Mouse (Mus musculus): Measurements from ENCODE around the gene Bmp2k. TPM values are rescaled to one million over a fixed set of nuclear protein-coding genes. Genes with fewer than 3 reads are reported as not detected.

Gene Bmp2k
- polyA plus RNA-seq, 1 experiment from 2014 or later, result 9.4 TPM

DNA sequence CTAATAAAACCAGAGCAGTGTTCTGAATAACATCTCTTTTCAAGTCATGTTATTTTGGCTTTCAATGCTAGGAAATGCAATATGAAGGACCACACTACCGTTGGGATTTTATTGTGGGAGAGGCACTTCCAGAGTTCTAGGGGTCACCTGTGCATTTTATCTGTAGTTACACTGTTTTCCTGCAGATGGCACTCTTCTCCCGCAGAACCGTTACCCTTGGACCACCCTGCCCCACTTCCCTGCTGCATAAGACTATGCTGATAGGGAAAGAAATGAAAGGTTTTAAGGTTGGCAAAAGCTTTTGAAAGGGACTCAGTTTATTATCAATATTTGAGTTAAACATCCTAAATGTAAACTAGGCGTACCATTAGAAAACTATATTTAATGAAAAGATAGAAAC, 128.5 kb downstream of the Bmp2k start:
- Histone ChIP-seq H3K4me3 (no peak overlapping the region), H3K27ac (no peak overlapping the region), H3K9me3 (no peaks in the 10 kb centered on the region), H3K27me3 (peaks cover 12% of the 10 kb centered on the region), H3K4me1 (no peaks in the 10 kb centered on the region), H3K36me3 (no peaks in the 10 kb centered on the region), H3K9ac (no peak overlapping the region), H3K4me2 (no peak overlapping the region)
- 17% methylated on average over 4 of the region's 4 CpGs for WGBS
- no peak for ATAC-seq (ENCODE audit: insufficient number of reproducible peaks, insufficient read depth, low FRiP score, low TSS enrichment, low read depth)

GRCm38 (mm10) chr5:97127284-97127683, 129.8 kb downstream of the Bmp2k start:
- no peaks in the 10 kb centered on the region for H3K36me3 ChIP-seq
- H3K4me3 ChIP-seq, result no peak overlapping the region
- H3K9ac ChIP-seq, result no peak overlapping the region
- no peaks in the 10 kb centered on the region for H3K4me1 ChIP-seq
- H3K27ac ChIP-seq, result no peak overlapping the region
- 77% methylated on average over 6 of the region's 6 CpGs for WGBS
- H3K9me3 ChIP-seq, result no peaks in the 10 kb centered on the region
- H3K4me2 ChIP-seq, result no peak overlapping the region
- no peak for ATAC-seq (ENCODE audit: insufficient number of reproducible peaks, insufficient read depth, low FRiP score, low TSS enrichment, low read depth)
- peaks cover 12% of the 10 kb centered on the region for H3K27me3 ChIP-seq

DNA sequence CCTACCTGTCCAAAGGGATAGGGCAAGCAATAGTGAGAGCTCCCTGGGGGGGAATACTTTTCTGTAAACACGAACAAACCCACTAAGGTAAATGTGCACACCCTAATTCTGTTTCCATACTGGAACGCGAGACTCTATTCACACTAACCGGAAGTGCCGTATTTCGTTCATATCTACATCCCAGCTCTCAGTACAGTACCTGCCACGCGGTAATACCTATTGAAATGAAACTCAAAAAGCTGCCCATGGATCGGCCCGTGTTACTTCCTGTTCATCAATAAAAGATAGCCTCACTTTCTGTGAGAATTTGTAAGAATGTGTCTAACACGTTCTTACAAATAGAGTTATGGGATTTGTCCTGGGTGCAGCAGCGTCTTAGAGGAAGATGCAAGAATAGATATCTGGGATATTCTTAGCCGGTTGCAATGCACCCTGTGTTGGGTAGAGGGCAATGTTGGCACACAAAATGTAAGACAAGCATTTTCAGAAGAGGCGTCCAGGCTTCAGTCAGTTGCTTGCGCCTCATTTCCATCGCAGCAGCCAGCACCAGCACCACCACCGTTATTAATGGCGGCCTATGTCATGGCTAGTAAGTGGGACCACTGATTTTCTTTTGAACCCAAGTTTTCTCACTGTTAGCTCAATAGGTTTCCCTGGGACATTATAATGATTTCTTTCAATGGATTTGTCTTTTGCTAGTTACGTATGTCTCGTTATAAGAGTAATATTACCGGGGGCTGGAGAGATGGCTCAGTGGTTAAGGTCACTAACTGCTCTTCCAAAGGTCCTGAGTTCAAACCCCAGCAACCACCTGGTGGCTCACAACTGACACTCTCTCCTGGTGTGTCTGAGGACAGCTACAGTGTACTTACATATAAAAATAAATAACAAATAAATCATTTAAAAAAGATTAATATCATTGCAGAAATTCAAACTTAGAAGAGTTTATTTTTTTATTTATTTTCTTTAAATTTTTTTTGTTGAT, 131.0 kb downstream of the Bmp2k start:
- H3K27me3 ChIP-seq, result peaks cover 12% of the 10 kb centered on the region
- H3K36me3 ChIP-seq, result no peaks in the 10 kb centered on the region
- H3K4me2 ChIP-seq, result no peak overlapping the region
- no peaks in the 10 kb centered on the region for H3K9me3 ChIP-seq
- H3K4me1 ChIP-seq, result no peaks in the 10 kb centered on the region
- no peak overlapping the region for H3K9ac ChIP-seq
- 50% methylated on average over 21 of the region's 21 CpGs for WGBS
- no peak overlapping the region for H3K4me3 ChIP-seq
- no peak overlapping the region for H3K27ac ChIP-seq
- ATAC-seq (ENCODE audit: insufficient number of reproducible peaks, insufficient read depth, low FRiP score, low TSS enrichment, low read depth), result no peak

GRCm38 (mm10) chr5:97129589-97129988, 132.1 kb downstream of the Bmp2k start:
- Histone ChIP-seq H3K4me2 (no peak overlapping the region), H3K27me3 (peaks cover 12% of the 10 kb centered on the region), H3K27ac (no peak overlapping the region), H3K4me1 (no peaks in the 10 kb centered on the region), H3K4me3 (no peak overlapping the region), H3K9ac (no peak overlapping the region), H3K9me3 (no peaks in the 10 kb centered on the region), H3K36me3 (no peaks in the 10 kb centered on the region)
- WGBS, result 76% methylated on average over 2 of the region's 2 CpGs
- no peak for ATAC-seq (ENCODE audit: insufficient number of reproducible peaks, insufficient read depth, low FRiP score, low TSS enrichment, low read depth)

GRCm38 (mm10) chr5:97135331-97135730, 137.8 kb downstream of the Bmp2k start:
- H3K9me3 ChIP-seq, result no peaks in the 10 kb centered on the region
- WGBS, result 85% methylated on average over 2 of the region's 2 CpGs

More at GRCm38 (mm10) chr5:97135331-97135730, 137.8 kb downstream of the Bmp2k start:
- Histone ChIP-seq H3K27ac (no peak overlapping the region), H3K4me2 (no peak overlapping the region), H3K9ac (no peak overlapping the region), H3K36me3 (no peaks in the 10 kb centered on the region), H3K4me3 (no peak overlapping the region), H3K27me3 (no peaks in the 10 kb centered on the region), H3K4me1 (no peaks in the 10 kb centered on the region)
- no peak for ATAC-seq (ENCODE audit: insufficient number of reproducible peaks, insufficient read depth, low FRiP score, low TSS enrichment, low read depth)

Other genes starting within 250 kb of the Bmp2k start
- gene Anxa3, start 204.3 kb upstream of the Bmp2k start, polyA plus RNA-seq (2015; fragmentation: Nextera tagmentation; extraction: Ambion mirVana), result 24.3 and 29.5 TPM in 2 replicates
- gene Paqr3, start 113.9 kb downstream of the Bmp2k start, polyA plus RNA-seq (2015; fragmentation: Nextera tagmentation; extraction: Ambion mirVana), result 6.1 and 6.5 TPM in 2 replicates

Measured in embryonic facial prominence, embryonic 13.5 days (tissue).